Mouse (Mus musculus): ENCODE data around the gene Aaas.

GRCm38 (mm10) chr15:102393584-102394014 lies 43.0 kb upstream of the Aaas start:
- TF ChIP-seq POLR2A (IDR thresholded peaks at IDR 0.05; ENCODE audit: low read depth, low read length) (no peak), CTCF (IDR thresholded peaks at IDR 0.05; ENCODE audit: borderline replicate concordance, insufficient read depth, low read length) (no peak)
